Mouse (Mus musculus) adrenal gland, postnatal 10 days (tissue): ENCODE results near the gene Etl4. TPM values are rescaled to one million over a fixed set of nuclear protein-coding genes. Genes with fewer than 3 reads are reported as not detected.
A peak's percentile ranks its signal among the peaks of the same experiment; 100 is the strongest.
"Not testable (repeated sequence)": the region's sequence is repeated elsewhere in the genome, so short reads cannot be mapped to it uniquely, and the experiment has no call there.

Source experiments
- DNase-seq: peaks from one replicate; pipeline ENCODE4 v3.0.0; 2021; ENCODE audit warnings: mixed read lengths
- total RNA-seq, 2 experiments: library from RNA; stranded (reverse); gene quantifications; 2 replicates each; pipeline ENCODE4 v1.2.3; 2021

Gene Etl4
- total RNA-seq, 2 experiments from 2014 or later: 34.0 to 57.7 TPM

GRCm38 (mm10) chr2:20167566-20167965 is 258.0 kb downstream of the Etl4 start:
- DNase-seq: peak; percentile 32

DNA sequence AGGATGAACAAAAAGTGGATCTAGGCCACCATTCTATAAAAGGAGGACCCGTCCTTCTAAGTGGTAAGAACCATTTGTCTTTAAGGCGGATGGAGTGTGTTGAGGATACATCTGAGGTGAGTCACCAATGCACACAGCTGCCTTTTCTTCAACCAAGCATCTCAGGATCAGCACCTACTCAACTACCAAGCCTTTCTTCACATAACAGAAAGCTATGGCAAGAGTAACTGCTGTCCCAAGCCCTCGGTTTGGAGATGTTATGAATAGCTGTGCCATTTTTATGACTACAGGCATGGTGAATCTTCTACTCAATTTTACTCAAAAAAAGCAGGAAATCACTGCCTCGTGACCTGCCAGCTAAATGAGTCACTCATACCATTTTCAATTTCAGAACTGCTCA is 258.6 kb downstream of the Etl4 start:
- DNase-seq: no peak

- DNase-seq: not testable (repeated sequence)
Observed at GRCm38 (mm10) chr2:20176456-20177184, 267.0 kb downstream of the Etl4 start.

DNA sequence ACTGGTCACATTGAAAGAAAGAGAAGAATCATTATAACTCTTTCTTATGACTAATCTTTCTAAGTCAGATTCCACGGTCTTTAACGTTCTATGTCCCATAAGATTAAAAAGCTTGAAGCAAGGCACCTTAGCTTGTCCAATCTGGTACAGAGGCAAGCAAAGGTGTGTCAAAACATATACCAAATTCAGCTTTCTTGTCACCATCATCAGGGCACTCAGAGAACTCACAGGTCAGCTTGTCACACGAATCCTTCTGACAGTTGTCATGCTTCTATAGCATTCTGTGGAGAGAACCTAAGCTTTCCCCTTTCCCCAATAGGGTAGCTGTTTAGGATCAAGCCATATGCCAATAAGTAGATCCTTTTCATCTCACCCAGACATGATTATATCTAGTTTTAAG is 267.7 kb downstream of the Etl4 start:
- DNase-seq: not testable (repeated sequence)

GRCm38 (mm10) chr2:20180561-20180960 is 271.0 kb downstream of the Etl4 start:
- DNase-seq: not testable (repeated sequence)

GRCm38 (mm10) chr2:20187223-20187622 is 277.6 kb downstream of the Etl4 start:
- DNase-seq: not testable (repeated sequence)

DNA sequence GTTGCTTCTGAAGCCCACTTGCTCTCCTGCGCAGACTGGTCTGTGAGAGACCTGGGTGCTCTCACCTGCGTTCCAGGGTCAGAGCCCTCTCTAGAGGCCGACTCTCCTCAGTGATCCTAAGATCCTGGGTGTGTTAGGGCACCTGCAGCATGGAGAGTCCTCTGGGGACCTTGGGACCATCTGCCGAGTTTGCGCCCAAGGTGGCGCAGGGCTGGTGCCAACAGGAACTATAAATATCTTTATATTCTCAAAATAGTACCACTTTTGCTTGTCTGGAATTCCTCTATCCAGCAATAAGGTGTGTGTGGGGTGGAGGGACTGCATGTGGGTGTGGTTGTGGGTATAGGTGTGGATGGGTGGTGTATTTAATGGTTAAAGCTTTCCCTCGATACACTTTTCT is 293.4 kb downstream of the Etl4 start:
- no peak for DNase-seq

- no peak for DNase-seq
Observed at GRCm38 (mm10) chr2:20206647-20207046, 297.1 kb downstream of the Etl4 start.

DNA sequence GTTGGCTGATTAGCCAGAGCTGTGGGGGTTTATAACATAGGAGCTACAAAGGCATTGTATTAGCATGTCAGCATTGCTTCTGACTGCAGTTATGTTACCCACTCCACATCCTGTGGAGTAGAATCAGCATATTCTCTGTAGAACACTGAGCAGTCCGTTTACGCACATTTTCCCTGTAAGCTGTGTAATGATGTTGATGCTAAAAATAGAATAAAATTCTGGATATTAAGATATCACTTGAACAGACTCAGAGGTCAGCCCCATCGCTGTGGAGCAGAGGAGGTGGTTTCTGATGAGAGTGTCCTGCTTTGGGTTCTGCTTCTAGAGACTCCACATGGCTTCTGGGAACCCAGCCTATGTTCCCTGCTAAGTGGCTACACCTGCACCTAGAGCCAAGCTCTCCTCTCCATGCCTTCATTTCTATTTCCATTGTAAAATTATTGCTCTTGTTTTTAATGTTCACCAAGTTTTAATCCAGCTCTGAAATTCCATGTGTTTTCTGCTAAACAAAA is 299.2 kb downstream of the Etl4 start:
- no peak for DNase-seq

- no peak for DNase-seq
Observed at GRCm38 (mm10) chr2:20209359-20209758, 299.8 kb downstream of the Etl4 start.

DNA sequence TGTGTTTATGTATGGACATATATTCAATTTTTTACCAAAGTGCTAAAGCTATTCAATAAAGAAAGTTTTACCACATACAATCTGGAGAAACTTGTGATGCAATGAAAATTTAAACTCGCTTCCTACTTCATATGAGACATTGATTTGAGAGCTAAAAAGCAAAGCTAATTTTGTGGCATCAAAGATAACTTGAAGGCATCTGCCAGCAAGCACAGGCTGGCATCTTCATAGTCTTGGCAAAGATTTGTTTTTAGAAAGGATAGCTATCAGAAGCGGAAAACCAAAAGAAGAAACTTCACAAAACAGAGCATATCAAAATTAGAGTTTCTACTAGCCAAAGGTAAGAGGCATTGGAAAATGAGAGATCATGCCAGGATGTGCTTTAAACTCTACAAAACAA is 306.7 kb downstream of the Etl4 start:
- no peak for DNase-seq

GRCm38 (mm10) chr2:20216686-20217437 is 307.3 kb downstream of the Etl4 start:
- DNase-seq: no peak

GRCm38 (mm10) chr2:20231371-20231770 is 321.8 kb downstream of the Etl4 start:
- no peak for DNase-seq

DNA sequence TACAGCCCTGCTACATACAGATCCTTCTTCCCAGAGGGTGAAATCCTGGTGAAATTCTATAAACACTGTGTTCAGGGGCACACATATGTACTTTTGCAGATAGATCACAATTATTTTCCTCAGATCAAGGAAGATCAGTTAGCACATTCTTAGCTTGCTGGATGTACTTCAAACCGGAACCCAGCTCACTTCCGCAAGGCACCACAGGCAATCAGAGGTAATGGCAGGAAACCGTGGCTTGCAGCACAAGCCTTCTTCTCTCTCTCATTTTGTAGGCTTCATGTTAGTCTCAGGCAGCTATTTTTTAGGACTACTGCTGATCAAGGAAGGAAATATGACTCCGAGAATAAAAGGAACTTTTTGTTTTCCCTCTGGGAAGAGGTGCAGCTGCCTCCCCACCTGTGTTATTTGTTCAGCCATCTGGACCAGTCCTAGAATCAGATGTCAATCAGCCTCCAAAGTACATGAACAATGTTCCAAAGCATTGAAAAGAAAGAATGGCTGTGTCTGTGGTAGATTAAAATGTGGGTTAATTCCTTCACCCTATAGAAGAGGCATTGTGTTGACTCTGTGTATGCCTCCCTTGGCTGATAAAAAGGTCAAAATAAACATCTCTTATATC is 338.6 kb downstream of the Etl4 start:
- no peak for DNase-seq

DNA sequence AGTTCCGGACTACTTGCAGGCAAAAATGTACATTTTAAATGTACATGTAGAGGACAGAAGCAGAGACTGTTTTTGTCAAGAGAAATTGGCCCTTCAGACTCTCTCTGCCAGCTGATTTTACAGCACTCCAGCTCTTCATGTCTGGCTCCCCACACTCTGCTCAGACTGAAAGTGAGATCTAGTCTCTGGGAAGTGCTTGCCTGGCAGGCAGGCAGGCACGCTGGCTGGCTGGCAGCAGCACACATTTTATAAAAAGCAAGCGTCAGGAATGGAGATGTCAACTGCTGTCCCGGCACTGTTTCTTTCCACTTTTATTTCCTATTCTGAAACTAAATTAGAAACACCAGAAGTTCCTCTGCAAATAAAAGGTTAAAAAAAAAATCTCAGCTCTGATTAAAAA is 339.8 kb downstream of the Etl4 start:
- DNase-seq: no peak

DNA sequence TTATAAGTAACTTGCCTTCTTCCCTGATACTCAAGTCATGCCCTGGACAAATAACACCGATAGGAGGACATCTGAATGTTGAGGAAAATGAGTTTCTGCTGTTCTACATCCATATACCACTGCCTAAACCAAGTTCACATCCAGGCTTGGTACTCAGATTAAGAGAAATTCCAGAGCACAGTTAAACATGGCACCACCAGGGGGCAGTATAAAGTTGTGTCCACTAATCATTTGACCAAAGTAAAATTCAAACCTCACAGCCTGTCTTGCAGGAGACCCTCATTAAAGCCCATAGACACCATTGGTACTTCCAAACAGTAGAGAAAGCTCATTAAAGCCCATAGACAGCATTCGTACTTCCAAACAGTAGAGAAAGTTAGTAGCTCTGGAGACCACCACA is 366.5 kb downstream of the Etl4 start:
- peak; percentile 80 for DNase-seq

DNA sequence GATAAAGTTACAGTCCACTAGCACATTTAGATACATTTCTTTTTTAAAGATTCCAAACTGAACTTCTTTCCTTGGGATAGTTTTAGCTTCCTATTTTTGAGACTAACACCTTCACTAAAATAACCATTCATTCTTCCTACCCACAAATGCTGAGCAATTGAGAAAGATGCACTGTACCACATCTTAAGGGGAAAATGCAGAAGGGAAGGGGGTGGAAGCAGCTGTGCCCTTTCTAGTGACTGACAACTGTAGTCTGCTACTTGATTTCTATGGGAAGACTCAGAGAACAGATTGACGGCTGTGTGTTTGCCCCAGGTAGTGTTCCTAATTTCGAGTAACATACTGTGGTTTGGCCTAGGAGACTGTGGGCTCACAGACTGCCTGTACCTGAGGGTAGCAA is 372.3 kb downstream of the Etl4 start:
- DNase-seq: no peak

DNA sequence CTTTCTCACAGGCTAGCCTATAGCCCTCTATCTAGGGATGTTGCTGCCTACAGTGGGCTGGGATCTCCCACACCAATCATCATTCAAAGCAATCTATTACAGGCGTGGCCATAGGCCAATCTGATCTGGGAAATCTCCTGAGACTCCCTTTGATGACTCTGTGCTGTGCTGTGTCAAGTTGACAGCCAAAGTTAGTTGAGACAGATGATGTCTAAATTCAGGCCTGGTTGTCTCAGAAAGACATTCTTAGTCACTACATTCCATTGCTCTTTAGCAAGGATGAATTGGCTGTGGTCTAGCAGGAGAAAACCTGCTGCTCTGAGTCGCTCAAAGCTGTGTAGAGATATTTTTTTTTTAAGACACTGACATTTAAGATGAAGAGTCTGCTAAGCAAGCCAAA is 374.8 kb downstream of the Etl4 start:
- no peak for DNase-seq

- no peak for DNase-seq
Observed at GRCm38 (mm10) chr2:20290982-20291740, 381.6 kb downstream of the Etl4 start.

GRCm38 (mm10) chr2:20291741-20292110 is 382.1 kb downstream of the Etl4 start:
- no peak for DNase-seq

DNA sequence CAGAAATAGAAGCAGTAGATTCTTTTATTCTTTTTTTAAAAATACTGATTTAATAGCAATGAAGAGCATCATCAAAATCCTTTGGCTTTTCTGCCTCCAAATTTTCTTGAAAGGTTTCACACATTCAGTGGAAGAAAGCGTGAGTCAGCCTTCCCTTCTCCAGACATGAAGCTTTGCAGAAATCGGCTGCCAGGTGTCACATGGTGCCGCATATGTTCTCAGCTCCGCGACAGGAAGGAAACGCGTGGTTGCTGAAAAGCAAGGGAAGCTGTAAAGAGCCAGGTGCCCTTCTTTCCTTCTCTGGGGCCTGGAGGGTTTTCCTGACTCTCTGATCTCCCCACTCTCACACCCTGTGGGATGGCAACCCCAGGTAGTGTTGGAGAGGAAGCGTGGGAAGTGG is 383.8 kb downstream of the Etl4 start:
- DNase-seq: no peak

DNA sequence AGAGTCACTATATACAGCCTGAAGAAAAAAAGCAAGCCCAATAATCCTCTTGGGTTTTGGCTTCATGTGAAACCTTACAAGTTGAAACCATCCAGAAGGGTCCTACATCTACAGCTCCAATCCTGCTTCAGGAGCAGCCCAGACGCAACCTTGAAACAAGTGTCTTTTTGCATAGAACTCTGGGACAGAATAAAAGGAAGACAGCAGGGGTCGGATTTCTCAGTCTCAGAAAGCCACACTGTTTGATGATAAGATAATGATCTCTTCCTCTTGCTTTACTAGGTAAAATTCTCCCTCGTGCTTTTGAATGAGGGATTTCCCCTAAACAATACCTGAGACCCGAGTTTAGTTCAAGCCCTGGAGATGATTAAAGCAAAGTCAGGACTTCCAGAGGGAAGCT is 385.0 kb downstream of the Etl4 start:
- DNase-seq: no peak
